Mouse (Mus musculus) cerebellum, adult 2 months (tissue): Measurements from ENCODE around the gene Stx16. TPM values are rescaled to one million over a fixed set of nuclear protein-coding genes. Genes with fewer than 3 reads are reported as not detected.

Source experiments
- DNase-seq, 2 experiments: peaks; one replicate each; pipeline ENCODE4 v3.0.0; 2021
- H3K27ac ChIP-seq: fragments of 200-500 bp; 2 replicates; pipeline ENCODE4 v1.5.1; 2012; ENCODE audit warnings: low read length, control low read depth, inconsistent platforms; ENCODE audit not compliant: insufficient read depth
- H3K27me3 ChIP-seq: fragments of 200-500 bp; 2 replicates; pipeline ENCODE4 v1.6.1; 2012; ENCODE audit warnings: inconsistent platforms, mild to moderate bottlenecking, low read length, moderate library complexity; ENCODE audit not compliant: control insufficient read depth, insufficient read depth
- H3K4me1 ChIP-seq: fragments of 200-500 bp; 2 replicates; pipeline ENCODE4 v1.6.1; 2011; ENCODE audit warnings: low read length; ENCODE audit not compliant: control insufficient read depth, insufficient read depth
- H3K4me3 ChIP-seq: fragments of 200-500 bp; replicated peaks from 2 replicates; pipeline ENCODE3; 2011; ENCODE audit warnings: mild to moderate bottlenecking, low read depth, low read length, control low read depth; ENCODE audit not compliant: insufficient read depth
- CTCF ChIP-seq: fragments of 200-500 bp; IDR thresholded peaks from 2 replicates; pipeline ENCODE4 v1.5.1; 2011; ENCODE audit warnings: low read depth, mild to moderate bottlenecking, control low read depth, low read length, moderate library complexity, borderline replicate concordance; ENCODE audit not compliant: insufficient read depth
- POLR2A ChIP-seq: fragments of 200-500 bp; IDR thresholded peaks from 2 replicates; pipeline ENCODE4 v1.6.1; 2011; ENCODE audit warnings: low read length, control low read depth, borderline replicate concordance; ENCODE audit not compliant: insufficient read depth
- WGBS: fragments of 180-500 bp; shearing (Covaris S2); methylation state at CpG from one replicate; pipeline ENCODE4 v1.1.7; 2018; 5-methylcytosine and 5-hydroxymethylcytosine counted together
- polyA plus RNA-seq: library from polyadenylated mRNA; depleted of rRNA; stranded (reverse); fragments of >200 nt; gene quantifications from 2 replicates; pipeline ENCODE4 v1.2.3, GENCODE M21; 2012

The Stx16 gene
- polyA plus RNA-seq, 1 experiment = 81.7 TPM

DNA sequence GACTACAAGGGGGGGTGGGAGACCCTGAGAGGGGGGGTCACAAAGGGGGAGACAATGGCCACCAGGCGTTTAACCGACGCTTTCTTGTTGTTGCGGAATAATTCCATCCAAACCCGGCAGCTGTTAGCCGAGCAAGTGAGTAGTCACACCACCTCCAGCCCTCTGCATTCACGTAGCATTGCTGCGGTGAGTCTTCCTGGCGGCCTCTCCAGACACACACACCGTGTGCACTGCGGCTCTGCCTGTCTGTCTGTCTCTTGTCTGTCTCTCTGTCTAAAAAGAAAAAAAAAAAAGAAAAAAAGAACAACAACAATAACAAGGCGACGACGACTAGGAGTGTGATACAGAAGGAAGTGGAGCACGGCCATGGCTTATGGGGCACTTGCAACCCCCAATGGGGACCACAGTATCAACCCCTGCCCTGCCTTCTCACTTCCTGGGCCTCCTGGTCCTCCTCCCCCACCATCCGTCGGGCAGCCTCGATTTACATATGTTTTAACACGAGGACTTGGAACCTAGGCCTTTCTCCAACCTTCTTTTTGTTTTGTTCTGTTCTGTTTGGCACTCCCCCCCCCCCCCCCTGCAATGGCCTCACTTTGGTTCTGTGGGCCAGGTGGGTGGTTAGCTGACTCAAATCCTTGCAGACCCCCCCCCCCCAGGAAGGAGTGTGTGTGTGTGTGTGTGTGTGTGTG, 1.0 kb downstream of the Stx16 start:
- no peak overlapping the region for H3K27ac ChIP-seq
- WGBS = 1% methylated on average over 19 of the region's 19 CpGs
- peak; percentile 21 for DNase-seq
- H3K27me3 ChIP-seq = no peaks in the 10 kb centered on the region
- H3K4me3 ChIP-seq = peak overlapping the region; percentile 84
- peaks cover 9% of the 10 kb centered on the region for H3K4me1 ChIP-seq
- no peak for TF ChIP-seq CTCF
- TF ChIP-seq POLR2A = no peak

DNA sequence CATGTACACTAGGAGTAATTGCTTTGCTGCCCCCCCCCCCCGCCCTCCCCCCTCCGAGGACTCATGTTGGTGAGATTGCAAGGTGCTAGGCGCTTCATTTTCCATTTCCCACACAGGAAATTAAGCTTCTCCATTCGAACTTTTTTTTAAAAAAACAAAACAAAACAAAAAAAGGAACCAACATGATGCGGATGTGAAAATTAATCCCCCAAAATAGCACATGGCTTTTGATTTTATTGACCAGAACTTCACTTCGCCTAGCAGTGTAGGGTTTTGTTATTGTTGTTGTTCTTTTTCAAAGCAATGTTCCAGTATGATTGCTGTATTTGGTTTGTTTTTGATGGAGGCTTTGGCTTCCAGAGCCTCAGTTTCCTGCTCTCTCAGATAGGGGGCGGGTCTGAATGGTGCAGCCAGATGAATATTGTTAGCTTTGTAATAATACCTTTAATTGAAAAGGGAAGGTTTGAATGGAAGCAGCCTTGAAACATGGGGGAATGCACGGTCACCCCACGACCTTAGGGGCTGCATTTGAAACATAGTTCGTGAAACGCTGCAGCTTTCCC, 1.7 kb downstream of the Stx16 start:
- 12% methylated on average over 11 of the region's 11 CpGs for WGBS
- Histone ChIP-seq H3K4me1 (peaks cover 9% of the 10 kb centered on the region), H3K27ac (no peak overlapping the region), H3K27me3 (no peaks in the 10 kb centered on the region), H3K4me3 (peak overlapping the region; percentile 39)
- DNase-seq = no peak
- TF ChIP-seq POLR2A = no peak
- TF ChIP-seq CTCF = no peak

DNA sequence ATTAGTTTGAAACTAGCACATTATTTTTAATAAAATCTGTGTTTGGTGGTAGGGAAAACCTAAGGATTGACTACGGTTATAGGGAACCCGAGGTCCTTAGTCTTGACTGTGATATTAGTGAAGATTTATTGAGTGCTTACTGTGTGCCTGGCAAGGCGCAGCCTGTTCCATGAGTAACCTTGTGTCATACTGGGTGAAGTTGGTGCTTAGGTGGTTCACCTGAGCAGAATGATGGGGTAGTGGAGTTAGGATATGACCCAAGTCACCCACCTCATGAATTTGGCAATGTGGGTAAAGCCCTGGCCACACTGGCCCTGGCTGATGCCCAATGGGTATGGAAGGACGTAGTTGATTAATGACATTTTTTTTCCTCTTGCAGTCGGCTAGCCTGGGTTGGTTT, 5.7 kb downstream of the Stx16 start:
- DNase-seq = no peak
- no peaks in the 10 kb centered on the region for H3K27me3 ChIP-seq
- no peak for TF ChIP-seq POLR2A
- TF ChIP-seq CTCF = no peak
- no peak overlapping the region for H3K27ac ChIP-seq
- no peak overlapping the region for H3K4me3 ChIP-seq
- peaks cover 12% of the 10 kb centered on the region for H3K4me1 ChIP-seq
- 73% methylated on average over 5 of the region's 5 CpGs for WGBS

DNA sequence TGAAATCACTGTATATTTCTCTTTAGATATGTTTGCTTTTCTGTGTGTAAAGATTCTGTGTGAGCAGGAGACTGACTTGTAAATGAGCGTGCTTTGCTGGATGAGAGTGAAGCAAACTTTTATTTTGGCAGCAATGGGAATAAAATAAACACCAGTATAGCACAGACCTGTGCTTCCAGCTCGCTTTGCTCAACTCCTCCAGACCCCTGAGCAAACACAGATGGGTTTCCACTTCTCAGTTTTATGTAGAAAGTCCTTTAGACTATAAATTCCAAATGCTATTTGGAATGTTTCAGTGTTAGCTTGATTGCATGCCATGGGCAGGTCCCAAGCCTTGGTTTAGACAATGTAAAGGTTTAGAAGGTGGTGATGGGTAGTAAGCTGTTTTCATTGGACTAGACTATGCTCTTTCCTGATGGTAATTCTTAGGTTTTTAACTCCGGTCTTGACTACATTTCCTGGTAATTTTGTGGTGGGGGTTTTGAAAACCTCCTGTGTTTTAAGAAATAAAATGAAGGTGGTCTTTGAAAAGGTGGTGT, 6.3 kb downstream of the Stx16 start:
- Histone ChIP-seq H3K27me3 (no peaks in the 10 kb centered on the region), H3K27ac (no peak overlapping the region), H3K4me3 (no peak overlapping the region), H3K4me1 (peaks cover 12% of the 10 kb centered on the region)
- TF ChIP-seq POLR2A (no peak), CTCF (no peak)
- no peak for DNase-seq
- 88% methylated on average over 3 of the region's 3 CpGs for WGBS

DNA sequence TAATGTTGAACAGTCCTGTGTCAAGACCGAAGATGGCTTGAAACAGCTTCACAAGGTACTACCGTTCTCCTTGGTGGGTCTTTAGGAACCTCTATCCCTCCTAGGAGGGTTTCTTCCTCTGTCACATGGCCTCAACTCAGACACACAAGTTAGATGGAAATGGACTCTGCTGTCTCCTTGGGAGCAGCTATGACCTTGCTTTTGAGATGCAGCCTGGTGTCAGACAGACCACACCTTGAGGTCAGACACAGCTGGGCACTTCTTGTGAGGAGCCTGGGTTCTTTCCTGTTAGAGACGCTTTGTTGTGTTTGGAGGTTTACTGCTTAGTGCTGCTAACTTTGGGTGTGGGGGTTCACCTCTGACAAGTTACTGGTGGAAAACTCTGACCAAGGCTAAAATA, 19.0 kb downstream of the Stx16 start:
- Histone ChIP-seq H3K27ac (no peak overlapping the region), H3K4me3 (no peak overlapping the region), H3K27me3 (no peaks in the 10 kb centered on the region), H3K4me1 (no peaks in the 10 kb centered on the region)
- WGBS = 95% methylated on average over 3 of the region's 3 CpGs
- TF ChIP-seq POLR2A (no peak), CTCF (no peak)
- no peak for DNase-seq

DNA sequence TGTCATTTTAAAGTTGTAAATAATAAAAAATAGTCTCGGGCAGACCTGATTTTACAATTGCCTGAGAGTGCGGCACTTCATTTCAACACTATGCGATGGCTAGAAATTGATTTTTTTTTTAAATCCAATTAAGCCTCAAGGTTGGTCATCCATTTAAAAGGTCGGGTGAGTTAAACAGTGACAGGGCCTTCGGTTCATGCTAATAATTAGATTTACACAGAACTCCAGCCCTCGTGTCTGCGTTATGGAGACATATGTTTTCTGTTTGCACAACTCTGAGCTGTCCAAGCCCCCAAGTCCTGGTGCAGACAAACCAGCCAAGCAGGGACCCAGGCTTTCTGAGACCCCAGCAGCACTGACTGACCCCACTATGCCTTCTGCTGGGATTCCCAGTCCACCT, 26.3 kb downstream of the Stx16 start:
- no peaks in the 10 kb centered on the region for H3K4me1 ChIP-seq
- H3K4me3 ChIP-seq = no peak overlapping the region
- H3K27me3 ChIP-seq = no peaks in the 10 kb centered on the region
- DNase-seq = no peak
- TF ChIP-seq CTCF = no peak
- no peak overlapping the region for H3K27ac ChIP-seq
- 89% methylated on average over 7 of the region's 7 CpGs for WGBS

DNA sequence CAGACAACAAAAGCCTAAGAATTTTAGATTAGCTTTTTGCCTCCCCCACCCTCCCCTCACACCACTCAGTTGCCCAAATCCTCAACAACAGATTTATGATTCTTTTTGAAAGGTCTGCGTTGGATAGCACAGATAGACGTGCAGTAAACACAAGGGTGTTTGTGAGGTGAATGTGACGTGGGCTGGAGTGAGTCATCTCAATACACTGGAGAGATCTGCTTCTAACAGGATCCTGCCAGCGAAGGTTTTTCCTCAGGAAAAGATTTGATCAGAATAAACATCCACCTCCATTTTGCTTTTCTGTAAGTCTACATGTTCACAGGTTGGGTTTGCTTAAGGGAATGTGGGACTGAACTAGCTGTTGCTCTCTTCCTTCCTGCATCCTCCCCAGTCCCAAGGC, 27.4 kb downstream of the Stx16 start:
- Histone ChIP-seq H3K27ac (no peak overlapping the region), H3K4me1 (no peaks in the 10 kb centered on the region), H3K27me3 (no peaks in the 10 kb centered on the region), H3K4me3 (no peak overlapping the region)
- TF ChIP-seq CTCF (no peak), POLR2A (no peak)
- no peak for DNase-seq
- WGBS = 95% methylated on average over 4 of the region's 4 CpGs

GRCm38 (mm10) chr2:174107375-174107774, 31.3 kb downstream of the Stx16 start:
- Histone ChIP-seq H3K4me1 (no peaks in the 10 kb centered on the region), H3K4me3 (no peak overlapping the region), H3K27ac (no peak overlapping the region), H3K27me3 (no peaks in the 10 kb centered on the region)
- 90% methylated on average over 3 of the region's 3 CpGs for WGBS
- no peak for TF ChIP-seq POLR2A
- TF ChIP-seq CTCF = no peak
- DNase-seq = no peak
